Mouse (Mus musculus) heart, postnatal 0 days (tissue): ENCODE results near the gene Igf1r.

ENCODE experiments used
- CTCF ChIP-seq: IDR thresholded peaks from 2 replicates; pipeline ENCODE4 v1.5.1; 2016; ENCODE audit warnings: antibody characterized with exemption, control low read depth, low read depth
- EP300 ChIP-seq: IDR thresholded peaks from 2 replicates; pipeline ENCODE4 v1.6.1; 2016; ENCODE audit warnings: antibody characterized with exemption, low read depth

- no peak for TF ChIP-seq EP300
- TF ChIP-seq CTCF: no peak
These were observed 86.2 kb downstream of the Igf1r start for GRCm38 (mm10) chr7:68038846-68039245.
